Mouse (Mus musculus): ENCODE data around the gene Arhgap31.

Arhgap31 gene

DNA sequence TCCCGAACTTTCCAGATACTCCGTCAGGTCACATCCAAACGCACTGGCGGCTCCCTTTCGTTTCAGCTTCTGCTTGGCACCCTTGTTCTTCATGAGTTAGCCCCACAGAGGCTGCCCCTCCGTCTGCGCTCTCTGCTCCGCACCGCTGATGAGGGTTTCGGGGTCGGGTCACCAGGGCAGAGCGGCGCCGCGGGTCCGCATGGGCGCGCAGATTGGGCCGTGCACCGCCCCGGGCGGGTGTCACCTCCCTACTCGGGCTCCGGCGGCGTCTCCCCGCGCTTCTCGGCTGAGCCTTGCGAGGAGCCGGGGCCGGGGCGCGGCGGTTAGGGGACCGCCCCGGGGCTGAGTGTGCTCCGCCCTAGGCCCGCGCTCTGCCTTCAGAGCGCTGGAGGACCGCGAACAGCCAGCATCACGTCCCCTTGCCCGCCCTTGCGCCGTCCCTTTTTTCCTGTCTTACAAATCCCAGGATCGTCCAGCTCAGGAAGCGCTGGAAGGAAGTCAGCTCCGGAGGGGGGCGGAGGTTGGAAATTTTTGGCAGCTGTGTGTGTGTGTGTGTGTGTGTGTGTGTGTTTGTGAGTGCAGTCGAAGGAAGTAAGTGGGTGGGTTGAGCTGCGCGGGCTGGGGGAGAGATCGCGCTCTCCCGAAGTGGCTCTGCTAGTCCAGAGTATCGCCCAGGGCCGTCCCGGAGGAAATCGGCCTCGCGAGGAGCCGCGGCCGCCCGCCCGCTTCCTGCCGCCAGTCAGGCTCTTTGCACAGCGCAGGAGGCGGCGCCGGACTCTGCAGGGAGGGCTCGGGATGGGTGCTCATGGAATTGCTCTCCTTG lies at the start of gene Arhgap31:
Arhgap31 (minus strand) TSS at position 694 of the 823 bp plus-strand sequence.
- peak; percentile 87 for DNase-seq (ENCODE audit: low read depth, low spot score)

- DNase-seq (ENCODE audit: low read depth, low spot score): no peak
These were observed 49.3 kb upstream of the Arhgap31 start for GRCm38 (mm10) chr16:38762401-38762800.

DNA sequence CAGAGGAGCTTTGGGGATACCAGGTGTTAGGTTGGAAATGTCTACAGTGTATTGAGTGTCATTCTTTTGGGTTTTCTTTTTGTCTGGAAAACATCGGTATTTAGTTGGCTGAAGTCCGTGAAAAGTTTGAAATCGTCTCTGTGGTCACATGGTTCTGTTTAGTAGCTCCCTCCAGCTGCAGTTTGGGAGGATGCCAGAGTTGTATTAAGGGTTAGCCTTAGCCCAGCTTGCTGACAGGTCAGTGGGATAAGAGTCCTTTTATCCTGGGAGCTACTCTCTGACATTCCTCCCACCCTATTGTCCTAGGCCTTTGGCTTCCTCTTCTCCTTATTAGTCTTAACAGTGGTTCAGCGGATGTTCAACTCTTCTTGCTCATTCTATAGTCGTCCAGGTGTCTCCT lies 48.9 kb upstream of the Arhgap31 start:
- DNase-seq (ENCODE audit: low read depth, low spot score): no peak

GRCm38 (mm10) chr16:38760834-38761375 lies 47.8 kb upstream of the Arhgap31 start:
- no peak for DNase-seq (ENCODE audit: low read depth, low spot score)

DNA sequence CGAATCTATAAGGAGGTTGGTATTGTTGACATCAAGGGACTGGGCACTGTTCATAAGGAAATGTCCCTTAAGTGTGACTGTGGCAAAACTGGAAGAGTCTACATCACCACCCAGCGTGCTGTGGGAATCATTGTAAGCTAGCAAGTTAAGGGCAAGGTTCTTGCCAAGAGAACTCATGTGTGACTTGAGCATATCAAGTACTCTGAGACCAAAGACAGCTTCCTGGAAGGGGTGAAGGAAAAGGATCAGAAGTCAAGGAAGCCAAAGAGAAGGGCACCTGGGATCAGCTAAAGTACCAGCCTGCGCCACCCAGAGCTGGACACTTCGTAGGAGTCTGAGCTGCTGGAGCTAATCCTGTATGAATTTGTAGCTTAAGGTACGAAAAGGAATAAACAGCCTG lies 47.2 kb upstream of the Arhgap31 start:
- DNase-seq (ENCODE audit: low read depth, low spot score): no peak

- no peak for DNase-seq (ENCODE audit: low read depth, low spot score)
These were observed 45.2 kb upstream of the Arhgap31 start for GRCm38 (mm10) chr16:38758104-38758861.

GRCm38 (mm10) chr16:38757626-38758025 lies 44.6 kb upstream of the Arhgap31 start:
- no peak for DNase-seq (ENCODE audit: low read depth, low spot score)

DNA sequence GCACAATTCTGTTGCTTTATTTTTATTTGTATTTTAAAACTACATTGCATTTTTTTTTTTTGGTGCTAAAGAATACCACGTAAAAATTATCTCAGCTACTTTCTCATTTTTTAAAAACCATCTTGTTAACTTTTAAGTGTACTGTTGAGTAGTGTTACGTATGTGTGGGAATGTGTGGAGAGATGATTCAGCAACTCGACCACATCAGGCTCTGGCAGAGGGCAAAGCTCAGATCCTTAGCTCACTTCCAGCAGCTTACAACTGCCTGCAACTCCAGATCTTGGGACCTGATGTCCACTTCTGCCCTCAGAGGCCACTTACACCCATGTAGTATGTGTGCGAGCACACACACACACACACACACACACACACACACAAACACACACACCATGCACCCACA lies 43.5 kb upstream of the Arhgap31 start:
- no peak for DNase-seq (ENCODE audit: low read depth, low spot score)

- DNase-seq (ENCODE audit: low read depth, low spot score): no peak
These were observed 43.1 kb upstream of the Arhgap31 start for GRCm38 (mm10) chr16:38756177-38756503.

- DNase-seq (ENCODE audit: low read depth, low spot score): peak; percentile 11
These were observed 42.5 kb upstream of the Arhgap31 start for GRCm38 (mm10) chr16:38755452-38756176.

- no peak for DNase-seq (ENCODE audit: low read depth, low spot score)
These were observed 40.6 kb upstream of the Arhgap31 start for GRCm38 (mm10) chr16:38753631-38754030.

DNA sequence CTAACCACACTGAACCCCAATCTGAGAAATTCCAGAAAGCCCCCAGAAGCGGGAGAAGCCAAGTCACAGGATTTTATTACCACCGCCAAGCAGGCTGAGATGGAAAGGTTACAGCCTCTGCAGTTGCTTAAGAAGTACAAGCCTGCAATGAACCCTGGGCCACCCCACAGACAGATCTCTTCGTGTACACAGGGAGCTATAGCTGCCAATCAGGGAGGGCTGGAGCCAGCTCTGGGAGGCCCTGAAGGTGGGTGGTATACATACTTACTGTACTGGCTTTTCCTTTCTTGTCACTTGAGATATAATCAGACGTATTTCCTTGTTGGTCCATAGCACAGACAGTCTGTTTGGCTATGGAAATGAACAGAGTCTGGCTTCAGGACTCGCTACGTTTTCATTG lies 37.7 kb upstream of the Arhgap31 start:
- DNase-seq (ENCODE audit: low read depth, low spot score): no peak

GRCm38 (mm10) chr16:38743941-38744673 lies 31.0 kb upstream of the Arhgap31 start:
- DNase-seq (ENCODE audit: low read depth, low spot score): no peak

DNA sequence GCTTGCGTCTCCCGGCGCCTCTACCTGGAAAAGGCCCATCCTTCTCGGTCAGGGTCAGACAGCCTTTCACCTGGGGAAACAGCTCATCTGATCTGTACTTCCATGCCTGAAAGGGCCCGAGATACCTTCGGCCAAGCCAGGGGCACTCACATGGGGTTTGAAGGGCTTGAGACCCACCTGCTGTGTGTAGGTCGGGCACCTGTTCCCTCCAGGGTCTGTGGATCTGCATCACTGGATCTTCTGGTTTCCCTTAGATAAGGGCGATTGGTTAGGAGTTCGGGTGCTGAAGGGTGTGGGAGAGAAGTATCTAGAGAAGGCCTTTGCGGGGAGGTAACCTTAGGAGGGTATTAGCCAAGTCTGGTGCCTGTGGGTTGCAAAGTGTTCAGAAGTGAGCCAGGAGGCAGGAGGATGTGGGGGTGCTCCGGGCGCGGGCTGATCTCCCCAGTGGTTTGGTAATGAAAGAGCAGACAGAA lies 29.6 kb upstream of the Arhgap31 start:
- peak; percentile 41 for DNase-seq (ENCODE audit: low read depth, low spot score)

GRCm38 (mm10) chr16:38742113-38742658 lies 29.1 kb upstream of the Arhgap31 start, which contains the start of gene B4galt4:
Gene B4galt4, plus strand, starts transcription at chr16:38742264.
- DNase-seq (ENCODE audit: low read depth, low spot score): peak; percentile 53

DNA sequence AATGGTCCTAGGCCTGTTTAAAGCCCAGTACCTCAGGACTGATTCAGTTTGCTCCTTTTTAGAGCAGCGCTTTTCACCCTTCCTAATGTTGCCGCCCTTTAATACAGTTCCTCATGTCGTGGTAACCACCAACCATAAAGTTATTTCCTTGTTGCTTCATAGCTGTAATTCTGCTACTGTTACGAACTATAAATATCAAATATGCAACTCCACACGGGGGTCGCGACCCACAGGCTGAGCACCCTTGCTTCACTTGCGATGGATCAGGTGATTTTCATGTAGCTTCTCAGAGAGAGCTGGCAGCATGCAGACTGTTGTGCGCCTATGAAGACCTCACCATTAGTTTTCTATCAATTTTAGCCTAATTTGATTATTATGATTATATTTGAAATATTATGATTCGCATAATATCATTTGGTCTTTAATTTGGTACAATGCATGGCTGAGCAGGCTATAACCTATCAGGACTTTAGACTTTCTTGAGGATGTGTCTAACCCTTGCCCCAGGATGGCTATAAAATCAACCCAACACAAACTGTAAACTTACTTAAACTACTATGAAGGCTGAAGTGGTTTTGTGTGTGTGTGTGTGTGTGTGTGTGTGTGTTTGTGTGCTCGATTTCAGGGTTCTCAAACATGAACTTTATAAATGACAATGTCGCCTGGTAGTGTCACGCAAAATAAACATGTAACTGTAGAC lies 28.3 kb upstream of the Arhgap31 start:
- no peak for DNase-seq (ENCODE audit: low read depth, low spot score)

DNA sequence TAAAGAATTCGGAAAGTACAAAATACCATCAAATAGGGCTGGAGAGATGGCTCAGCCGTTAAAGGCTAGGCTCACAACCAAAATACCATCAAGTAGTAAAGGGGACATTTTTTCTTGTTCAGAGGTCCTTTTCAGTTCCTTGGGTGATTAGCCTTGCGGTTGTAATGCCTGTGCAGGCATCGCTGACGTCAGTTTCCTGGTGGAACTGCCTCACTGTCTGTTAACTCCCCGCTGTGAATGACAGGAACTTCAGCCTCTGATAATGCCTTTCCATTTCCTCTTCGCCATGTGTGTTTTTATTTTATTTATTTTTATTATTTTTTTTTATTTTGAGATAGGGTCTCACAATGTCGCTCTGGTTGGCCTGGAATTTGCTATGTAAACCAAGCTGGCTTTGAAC lies 17.8 kb upstream of the Arhgap31 start:
- peak; percentile 38 for DNase-seq (ENCODE audit: low read depth, low spot score)

DNA sequence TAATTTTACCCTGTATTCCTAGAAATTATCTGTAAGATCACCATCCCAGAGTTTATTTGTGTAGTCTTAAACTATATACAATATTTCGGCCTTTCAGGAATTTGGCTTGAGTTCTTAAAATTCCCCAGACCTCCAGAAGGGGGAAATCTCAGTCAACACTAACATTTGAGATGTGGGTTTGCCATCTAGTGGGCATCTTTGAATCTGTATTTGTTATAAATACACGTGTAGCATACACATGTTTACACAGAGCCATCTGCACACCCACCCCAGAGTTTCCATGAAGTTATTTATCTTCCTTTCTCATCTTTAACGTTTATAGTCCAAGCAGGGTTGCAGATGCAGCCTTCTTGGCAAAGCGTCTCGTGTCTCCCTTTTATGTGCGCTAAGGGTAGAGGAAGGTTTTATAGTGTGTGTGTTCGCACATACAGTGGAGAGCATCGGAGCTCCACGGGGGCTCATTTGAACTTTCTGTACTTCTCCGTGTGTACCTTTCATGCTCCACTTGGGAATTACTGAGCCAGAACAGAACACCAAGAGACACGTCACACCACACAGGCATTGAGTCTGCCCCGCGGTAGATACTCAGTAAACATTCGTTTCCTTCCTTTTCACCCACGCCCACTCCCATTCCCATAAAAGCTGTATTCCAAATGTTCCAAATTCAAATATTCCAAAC lies 16.7 kb upstream of the Arhgap31 start:
- DNase-seq (ENCODE audit: low read depth, low spot score): peak; percentile 64

- DNase-seq (ENCODE audit: low read depth, low spot score): no peak
These were observed 16.1 kb upstream of the Arhgap31 start for GRCm38 (mm10) chr16:38729139-38729538.
